Mouse (Mus musculus): ENCODE measurements around the gene Ramp2. TPM values are rescaled to one million over a fixed set of nuclear protein-coding genes. Genes with fewer than 3 reads are reported as not detected.

Ramp2 gene
- total RNA-seq (2023): not detected

GRCm38 (mm10) chr11:101245855-101246701, at the start of gene Ramp2:
TSS of gene Ramp2 (plus strand) at chr11:101246028.

GRCm38 (mm10) chr11:101226065-101226701, 19.6 kb upstream of the Ramp2 start, which contains the start of gene Ezh1:
TSS of gene Ezh1 (minus strand) at chr11:101226463.

DNA sequence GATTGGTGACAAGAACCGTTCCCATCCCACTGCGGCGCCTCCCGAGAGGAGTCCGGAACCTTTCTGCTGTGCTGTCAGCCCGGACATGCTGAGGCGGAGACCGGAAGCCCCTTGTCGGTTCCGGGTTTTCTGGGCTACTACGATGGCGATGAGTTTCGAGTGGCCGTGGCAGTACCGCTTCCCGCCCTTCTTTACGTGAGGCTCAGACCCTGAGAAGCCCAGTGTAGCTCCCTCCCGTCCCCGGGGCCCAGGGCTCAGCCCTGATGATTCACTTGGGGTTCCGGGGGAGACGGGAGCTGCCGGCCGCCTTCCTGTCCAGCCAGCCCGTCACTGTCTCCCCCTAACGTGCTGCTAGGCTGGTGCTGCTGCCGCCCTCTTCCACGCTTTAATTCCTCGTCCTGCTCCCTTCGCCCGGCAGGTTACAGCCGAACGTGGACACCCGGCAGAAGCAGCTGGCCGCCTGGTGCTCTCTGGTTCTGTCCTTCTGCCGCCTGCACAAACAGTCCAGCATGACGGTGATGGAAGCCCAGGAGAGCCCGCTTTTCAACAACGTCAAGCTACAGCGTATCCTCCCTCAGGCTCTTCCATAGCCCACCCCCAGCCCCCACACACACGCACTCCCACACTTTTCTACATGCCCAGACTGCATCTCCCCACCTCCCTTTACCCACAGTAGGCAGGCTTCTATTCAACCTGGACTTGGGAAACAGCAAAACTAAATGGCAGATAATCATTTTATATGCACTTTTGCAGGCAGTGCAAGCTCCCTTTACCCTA, 8.0 kb downstream of the Ramp2 start, which contains the start of gene Vps25:
Gene Vps25, plus strand, starts transcription at position 95 of the 777 bp plus-strand sequence.

DNA sequence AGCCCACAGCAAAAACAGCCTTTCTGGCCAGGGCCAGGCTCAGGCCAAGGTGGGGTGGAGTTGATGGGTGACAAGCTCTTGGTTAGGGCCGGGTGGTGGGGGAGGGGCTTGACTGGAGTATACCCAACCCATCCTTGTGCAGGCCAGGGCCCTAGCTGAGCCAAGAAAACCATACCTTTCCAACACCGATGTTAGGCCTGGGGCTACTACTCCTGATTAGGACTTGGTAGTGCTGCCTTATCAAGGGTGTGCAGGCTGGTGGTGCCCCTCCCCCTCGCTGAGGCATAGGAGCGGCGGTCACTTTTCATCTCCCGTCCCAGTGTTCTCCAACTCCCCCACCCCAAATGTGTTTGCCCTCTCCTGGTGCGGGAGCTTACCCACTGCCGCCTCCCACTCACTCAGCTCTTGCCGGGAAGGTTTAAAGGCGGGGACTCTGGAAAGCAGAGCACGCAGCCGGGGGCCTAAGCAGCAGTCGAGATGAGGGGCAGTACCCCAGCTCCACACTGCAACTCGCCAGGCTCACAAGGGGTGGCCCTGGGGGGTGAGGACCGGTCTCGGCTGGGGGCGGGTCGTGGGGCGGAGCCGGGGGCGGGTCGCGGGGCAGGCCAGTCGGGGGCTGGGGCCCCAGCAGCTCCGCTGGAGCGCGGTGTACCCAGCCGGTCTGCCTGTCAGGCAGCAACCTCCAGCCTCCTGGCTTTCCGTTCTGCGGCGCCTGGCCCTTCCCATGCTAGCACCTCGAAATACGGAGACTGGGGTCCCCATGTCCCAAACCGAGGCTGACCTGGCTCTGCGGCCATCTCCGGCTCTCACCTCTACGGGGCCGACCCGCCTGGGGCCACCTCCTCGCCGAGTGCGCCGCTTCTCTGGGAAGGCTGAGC, 14.4 kb downstream of the Ramp2 start, which contains the start of gene Wnk4:
Gene Wnk4, plus strand, starts transcription at position 620 of the 878 bp plus-strand sequence.

GRCm38 (mm10) chr11:101278223-101279192, 32.7 kb downstream of the Ramp2 start, which contains the start of the genes Cntd1 and Coa3:
TSS of gene Cntd1 (plus strand) at chr11:101279012.
TSS of gene Coa3 (minus strand) at chr11:101279114.

DNA sequence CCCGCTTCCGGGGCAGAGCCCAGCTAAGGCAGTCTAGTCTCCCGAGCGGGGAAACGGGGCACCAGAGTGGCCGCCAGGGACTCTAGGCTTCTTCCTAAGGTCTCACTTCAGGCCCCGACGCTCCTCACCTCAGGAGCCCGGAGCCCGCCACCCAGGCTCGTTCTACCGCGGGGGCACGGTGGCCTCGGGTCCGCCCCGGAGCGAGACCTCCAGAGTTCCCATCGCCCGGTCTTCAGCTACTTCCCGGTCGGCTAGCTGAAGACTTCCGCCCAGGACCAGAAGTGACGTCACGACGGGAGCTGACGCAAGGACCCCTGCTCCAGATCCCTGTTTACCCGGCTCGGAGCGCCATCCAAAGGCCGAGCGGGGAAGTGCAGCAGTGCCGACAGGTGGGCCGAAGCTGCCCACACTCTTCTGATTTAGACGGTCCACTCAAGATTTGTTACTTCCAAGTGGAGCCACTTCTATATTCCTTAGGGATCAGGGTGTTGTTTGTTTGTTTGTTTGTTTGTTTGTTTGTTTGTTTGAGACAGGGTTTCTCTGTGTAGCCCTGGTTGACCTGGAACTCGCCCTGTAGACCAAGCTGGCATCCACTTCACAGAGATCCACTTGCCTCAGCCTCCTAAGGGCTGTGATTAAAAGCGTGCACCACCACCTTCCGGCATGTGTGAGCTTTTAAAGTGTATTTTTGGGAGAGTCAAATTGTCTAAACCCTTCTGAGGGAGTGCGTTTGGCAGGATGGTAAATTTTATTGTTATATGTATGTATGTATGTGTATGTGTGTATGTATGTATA, 56.4 kb downstream of the Ramp2 start, which contains the start of gene Becn1:
Gene Becn1, minus strand, starts transcription at position 283 of the 795 bp plus-strand sequence.

Other genes starting within 250 kb of the Ramp2 start
- 100 to 1,000 TPM; 105 to 107 TPM for gene Atp6v0a1, start 236.6 kb upstream of the Ramp2 start, total RNA-seq (2023)
- 1 to 10 TPM; 7.4 to 9.3 TPM for gene Naglu, start 176.0 kb upstream of the Ramp2 start, total RNA-seq (2023)
- under 1 TPM; 0.46 to 0.78 TPM for gene Hsd17b1, start 167.6 kb upstream of the Ramp2 start, total RNA-seq (2023)
- 10 to 100 TPM; 11.1 to 13.6 TPM for gene Coasy, start 163.5 kb upstream of the Ramp2 start, total RNA-seq (2023)
- 10 to 100 TPM; 37.4 to 40.4 TPM for gene Mlx, start 158.8 kb upstream of the Ramp2 start, total RNA-seq (2023)
- gene Psmc3ip, start 150.6 kb upstream of the Ramp2 start, total RNA-seq (2023): 1 to 10 TPM; 5.2 to 5.7 TPM
- gene Retreg3, start 126.1 kb upstream of the Ramp2 start, total RNA-seq (2023): 10 to 100 TPM; 29.8 to 31.7 TPM
- 10 to 100 TPM; 12.9 to 17.0 TPM for gene Tubg1, start 126.1 kb upstream of the Ramp2 start, total RNA-seq (2023)
- 1 to 10 TPM; 1.5 to 2.0 TPM for gene Tubg2, start 90.1 kb upstream of the Ramp2 start, total RNA-seq (2023)
- under 1 TPM; 0.47 to 0.79 TPM for gene Cntnap1, start 75.5 kb upstream of the Ramp2 start, total RNA-seq (2023)
- gene Plekhh3, start 74.7 kb upstream of the Ramp2 start, total RNA-seq (2023): 1 to 10 TPM; 2.6 to 3.3 TPM
- under 1 TPM; 0.33 to 0.35 TPM for gene Ccr10, start 70.6 kb upstream of the Ramp2 start, total RNA-seq (2023)
- gene Ezh1, start 19.6 kb upstream of the Ramp2 start, total RNA-seq (2023): 10 to 100 TPM; 46.8 to 51.8 TPM
- gene Vps25, start 7.7 kb downstream of the Ramp2 start, total RNA-seq (2023): 10 to 100 TPM; 62.8 to 67.7 TPM
- gene Wnk4, start 14.5 kb downstream of the Ramp2 start, total RNA-seq (2023): 1 to 10 TPM in 1 of 2 experiments, under 1 TPM in 1; 0.64 to 2.3 TPM
- 1 to 10 TPM; 1.2 to 2.1 TPM for gene Cntd1, start 33.0 kb downstream of the Ramp2 start, total RNA-seq (2023)
- gene Coa3, start 33.1 kb downstream of the Ramp2 start, total RNA-seq (2023): 10 to 100 TPM; 31.6 to 34.4 TPM
- gene Becn1, start 56.3 kb downstream of the Ramp2 start, total RNA-seq (2023): 100 to 1,000 TPM; 143 to 152 TPM
- 10 to 100 TPM; 64.4 to 73.2 TPM for gene Psme3, start 70.2 kb downstream of the Ramp2 start, total RNA-seq (2023)
- gene Aoc2, start 79.0 kb downstream of the Ramp2 start, total RNA-seq (2023): 1 to 10 TPM; 3.4 TPM
- not detected for gene Aoc3, start 84.6 kb downstream of the Ramp2 start, total RNA-seq (2023)
- gene G6pc, start 121.5 kb downstream of the Ramp2 start, total RNA-seq (2023): not detected
- gene Aarsd1, start 171.6 kb downstream of the Ramp2 start, total RNA-seq (2023): 10 to 100 TPM; 12.1 to 15.2 TPM
- gene Gm27029, start 178.8 kb downstream of the Ramp2 start, total RNA-seq (2023): under 1 TPM; 0.47 to 0.82 TPM
- 1 to 10 TPM; 8.5 TPM for gene Rundc1, start 179.1 kb downstream of the Ramp2 start, total RNA-seq (2023)
- gene Ptges3l, start 179.3 kb downstream of the Ramp2 start, total RNA-seq (2023): under 1 TPM in 1 of 2 experiments, not detected in 1; 0.64 TPM
- 10 to 100 TPM; 37.5 to 40.7 TPM for gene Rpl27, start 196.3 kb downstream of the Ramp2 start, total RNA-seq (2023)
- 10 to 100 TPM; 21.7 to 23.3 TPM for gene Ifi35, start 202.4 kb downstream of the Ramp2 start, total RNA-seq (2023)
- under 1 TPM; 0.42 to 0.60 TPM for gene Rnd2, start 219.0 kb downstream of the Ramp2 start, total RNA-seq (2023)
- 10 to 100 TPM; 15.0 to 16.3 TPM for gene Vat1, start 220.2 kb downstream of the Ramp2 start, total RNA-seq (2023)

Measured in neutrophil, adult 59 days (primary cell).